In genomic region chr9:63633334-63633733, GRCm38 (mm10) we compare ENCODE assay signal across 24 mouse cellular contexts. TPM values are rescaled to one million over a fixed set of nuclear protein-coding genes. Genes with fewer than 3 reads are reported as not detected.
DNase-seq lines count a peak whose midpoint lies in the region; ATAC-seq and TF ChIP-seq lines count a peak whose summit lies in the region.
"Had no signal": no experiment of that assay in that cellular context is flagged by ENCODE, and none has a peak within 500 bp of the region (broad histone marks: within the 10 kb centered on the region; RNA-seq: fewer than 3 reads in every experiment).

No protein-coding gene starts in this region.

- peak overlapping the region; percentile 25 for H3K4me2 ChIP-seq in stomach, embryonic 16.5 days (ENCODE audit: low read depth, low read length)
- no peak overlapping the region; the same call in 1 of the 2 replicates for H3K4me2 ChIP-seq in stomach, postnatal 0 days (replicated peaks; ENCODE audit: low read depth)
- no peak overlapping the region for H3K4me2 ChIP-seq in embryonic facial prominence, embryonic 14.5 days (ENCODE audit: low read depth, low read length)
- H3K4me2 ChIP-seq: heart, embryonic 11.5 days; heart, embryonic 15.5 days; hindbrain, embryonic 13.5 days had no signal

- no peaks in the 10 kb centered on the region for H3K36me3 ChIP-seq in stomach, embryonic 16.5 days (ENCODE audit: control insufficient read depth, insufficient read depth, low read length)
- no peaks in the 10 kb centered on the region; the same call in 1 of the 2 replicates for H3K36me3 ChIP-seq in stomach, postnatal 0 days (ENCODE audit: control insufficient read depth, insufficient read depth, low read length)
- H3K36me3 ChIP-seq in embryonic facial prominence, embryonic 14.5 days (ENCODE audit: control insufficient read depth, insufficient read depth, low read length): peaks cover 12% of the 10 kb centered on the region; the same call in 1 of the 2 replicates

- no peak overlapping the region for H3K4me3 ChIP-seq in left cerebral cortex, adult 2 months
- H3K4me3 ChIP-seq in stomach, embryonic 16.5 days (replicated peaks; ENCODE audit: low read length): no peak overlapping the region
- H3K4me3 ChIP-seq in stomach, postnatal 0 days (ENCODE audit: low read depth, low read length): no peak overlapping the region
- no peak overlapping the region for H3K4me3 ChIP-seq in embryonic facial prominence, embryonic 14.5 days (ENCODE audit: low read depth, low read length)
- H3K4me3 ChIP-seq: forebrain, embryonic 13.5 days; heart, adult 2 months; heart, embryonic 15.5 days; hindbrain, embryonic 13.5 days had no signal

- H3K9me3 ChIP-seq in stomach, embryonic 16.5 days (replicated peaks; ENCODE audit: control insufficient read depth, low read length): no peaks in the 10 kb centered on the region
- H3K9me3 ChIP-seq in stomach, postnatal 0 days (ENCODE audit: control insufficient read depth, low read length): no peaks in the 10 kb centered on the region
- no peaks in the 10 kb centered on the region for H3K9me3 ChIP-seq in embryonic facial prominence, embryonic 14.5 days (ENCODE audit: control insufficient read depth, low read length)
- H3K9me3 ChIP-seq: forebrain, embryonic 13.5 days; G1E; heart, embryonic 15.5 days; hindbrain, embryonic 13.5 days had no signal

- intact Hi-C loops in left cerebral cortex, adult 2 months (cut with DNase I): loop anchor here (5.0 kb wide), 1 partner anchor 124 kb away; the partner anchor contains the start of gene Smad3
- intact Hi-C loops in left cerebral cortex, postnatal 4 days (cut with DNase I): loop anchor here (10.0 kb wide), 1 partner anchor 211 kb away; no protein-coding TSS in a partner anchor

- peak overlapping the region; percentile 65; the same call in 1 of the 2 replicates for H3K27ac ChIP-seq in left cerebral cortex, adult 2 months
- no peak overlapping the region for H3K27ac ChIP-seq in stomach, embryonic 16.5 days (ENCODE audit: low read length)
- H3K27ac ChIP-seq in stomach, postnatal 0 days (replicated peaks): no peak overlapping the region
- peak overlapping the region; percentile 45 for H3K27ac ChIP-seq in embryonic facial prominence, embryonic 14.5 days (replicated peaks; ENCODE audit: low read depth, low read length)
- H3K27ac ChIP-seq: forebrain, embryonic 13.5 days; heart, adult 2 months; heart, embryonic 15.5 days; hindbrain, embryonic 13.5 days; hindbrain, postnatal 0 days had no signal

- H3K9ac ChIP-seq in stomach, embryonic 16.5 days (ENCODE audit: low read length): no peak overlapping the region
- H3K9ac ChIP-seq in stomach, postnatal 0 days (ENCODE audit: low read length): no peak overlapping the region
- H3K9ac ChIP-seq in embryonic facial prominence, embryonic 14.5 days (ENCODE audit: low read depth, low read length): no peak overlapping the region
- H3K9ac ChIP-seq: forebrain, embryonic 13.5 days; forebrain, postnatal 0 days; heart, embryonic 15.5 days; hindbrain, embryonic 13.5 days had no signal

- no peak for DNase-seq in left cerebral cortex, adult 2 months (ENCODE audit: extremely low spot score in 1 of 2, low spot score in 2 of 2)
- DNase-seq in left cerebral cortex, postnatal 4 days: no peak
- no peak for DNase-seq in stomach, postnatal 0 days (ENCODE audit: low spot score)
- no peak for DNase-seq in embryonic facial prominence, embryonic 14.5 days (ENCODE audit: low spot score)
- DNase-seq in kidney, postnatal 4 days: no peak
- DNase-seq: adrenal gland, adult 2 months; adrenal gland, postnatal 25 days; cerebellum, adult 18-20 months; cerebellum, adult 9-11 months; cerebellum, postnatal 36 days; forebrain, postnatal 0 days; gastrocnemius, postnatal 14 days; heart, adult 2 months; heart, postnatal 14 days had no signal

- H3K27me3 ChIP-seq in stomach, embryonic 16.5 days (ENCODE audit: control insufficient read depth, insufficient read depth, low read length): no peaks in the 10 kb centered on the region
- no peaks in the 10 kb centered on the region for H3K27me3 ChIP-seq in stomach, postnatal 0 days (ENCODE audit: control insufficient read depth, insufficient read depth, low read length)
- no peaks in the 10 kb centered on the region for H3K27me3 ChIP-seq in embryonic facial prominence, embryonic 14.5 days (replicated peaks; ENCODE audit: control insufficient read depth, insufficient read depth, low read length)
- H3K27me3 ChIP-seq: forebrain, embryonic 13.5 days; heart, embryonic 15.5 days; hindbrain, embryonic 13.5 days had no signal

- TF ChIP-seq EP300 in stomach, postnatal 0 days (optimal IDR thresholded peaks at IDR 0.05): no peak

- 51% methylated on average over 7 of the region's 7 CpGs for WGBS in stomach, embryonic 16.5 days
- 44% methylated on average over 7 of the region's 7 CpGs for WGBS in stomach, postnatal 0 days
- 65% methylated on average over 7 of the region's 7 CpGs for WGBS in embryonic facial prominence, embryonic 14.5 days

- ATAC-seq in stomach, embryonic 16.5 days (ENCODE audit: insufficient read depth, low FRiP score): no peak
- ATAC-seq in stomach, postnatal 0 days (ENCODE audit: low FRiP score, low TSS enrichment): no peak
- no peak for ATAC-seq in embryonic facial prominence, embryonic 14.5 days (ENCODE audit: low read depth)
- ATAC-seq: activated CD4-positive, CD25-positive, alpha-beta regulatory T cell, adult 4 months; forebrain, postnatal 0 days had no signal

- no peak for TF ChIP-seq CTCF in left cerebral cortex, adult 2 months (IDR thresholded peaks at IDR 0.05)
- no peak for TF ChIP-seq CTCF in stomach, postnatal 0 days (IDR thresholded peaks at IDR 0.05; ENCODE audit: low read depth)

- H3K4me1 ChIP-seq in stomach, embryonic 16.5 days (ENCODE audit: control insufficient read depth, insufficient read depth, low read length): peaks cover 10% of the 10 kb centered on the region
- H3K4me1 ChIP-seq in stomach, postnatal 0 days (replicated peaks; ENCODE audit: control insufficient read depth, insufficient read depth): no peaks in the 10 kb centered on the region
- H3K4me1 ChIP-seq in embryonic facial prominence, embryonic 14.5 days (ENCODE audit: control insufficient read depth, insufficient read depth, low read length): 0 out of 2 replicates have a peak, but pooled peaks cover 4% of the 10 kb centered on the region
- H3K4me1 ChIP-seq: heart, embryonic 15.5 days had no signal

RNA-seq across cellular contexts. Expression of gene Aagab, which starts 30.9 kb away (rescaled TPM):
- 10 to 100 TPM; 52.8 to 54.2 TPM for total RNA-seq in left cerebral cortex, adult 2 months (2021)
- 10 to 100 TPM; 46.5 to 47.2 TPM for total RNA-seq in left cerebral cortex, postnatal 4 days (2021)
- 32.6 and 40.8 TPM in 2 replicates for polyA plus RNA-seq in stomach, embryonic 16.5 days (2015; fragmentation: Nextera tagmentation; extraction: Ambion mirVana)
- 26.8 and 27.6 TPM in 2 replicates for polyA plus RNA-seq in stomach, postnatal 0 days (2015; fragmentation: Nextera tagmentation; extraction: Ambion mirVana)
- polyA plus RNA-seq in embryonic facial prominence, embryonic 14.5 days (2014; fragmentation: Nextera tagmentation; extraction: Ambion mirVana): 26.2 and 27.4 TPM in 2 replicates

RNA-seq across cellular contexts. Expression of gene Iqch, which starts 31.0 kb away (rescaled TPM):
- not detected for total RNA-seq in left cerebral cortex, adult 2 months (2021)
- under 1 TPM in 1 of 2 experiments, not detected in 1; 0.16 TPM for total RNA-seq in left cerebral cortex, postnatal 4 days (2021)
- 0.04 and 0.10 TPM in 2 replicates for polyA plus RNA-seq in stomach, embryonic 16.5 days (2015; fragmentation: Nextera tagmentation; extraction: Ambion mirVana)
- 0.06 TPM in 1 of 2 replicates, not detected in the other for polyA plus RNA-seq in stomach, postnatal 0 days (2015; fragmentation: Nextera tagmentation; extraction: Ambion mirVana)
- 0.22 and 0.25 TPM in 2 replicates for polyA plus RNA-seq in embryonic facial prominence, embryonic 14.5 days (2014; fragmentation: Nextera tagmentation; extraction: Ambion mirVana)
- total RNA-seq: gastrocnemius, adult 18-20 months; heart, adult 2 months; heart, postnatal 14 days had no signal
- polyA plus RNA-seq: activated CD4-positive, CD25-positive, alpha-beta regulatory T cell, adult 4 months; adrenal gland, adult 2 months; embryonic facial prominence, embryonic 11.5 days; G1E had no signal

Comparison
In these comparisons a context has a peak if more than half of its experiments do, and no peak if none do; other contexts are left out.
1. H3K27ac ChIP-seq: peak in left cerebral cortex, adult 2 months (single experiment) and embryonic facial prominence, embryonic 14.5 days (single experiment); none in stomach, embryonic 16.5 days (single experiment) and stomach, postnatal 0 days (single experiment).